Mouse (Mus musculus) stomach, embryonic 15.5 days (tissue): ENCODE data around the gene Sirt1. TPM values are rescaled to one million over a fixed set of nuclear protein-coding genes. Genes with fewer than 3 reads are reported as not detected.

ENCODE experiments used
- ATAC-seq: fragments of 200-750 bp; cut with Nextera tagmentation; 2 replicates; pipeline ENCODE4 v1.8.0; 2017; ENCODE audit warnings: low read depth, moderate number of reproducible peaks, moderate TSS enrichment; ENCODE audit not compliant: insufficient read depth, low FRiP score
- H3K27ac ChIP-seq: fragments of 300-500 bp; sonication (generic); 2 replicates; pipeline ENCODE4 v1.5.1; 2015; ENCODE audit warnings: mild to moderate bottlenecking, inconsistent platforms
- H3K27me3 ChIP-seq: fragments of 300-500 bp; sonication (generic); replicated peaks from 2 replicates; pipeline ENCODE4 v1.6.1; 2015; ENCODE audit warnings: inconsistent platforms
- H3K36me3 ChIP-seq: fragments of 300-500 bp; sonication (generic); 2 replicates; pipeline ENCODE4 v1.6.1; 2015; ENCODE audit warnings: inconsistent platforms
- H3K4me1 ChIP-seq: fragments of 300-500 bp; sonication (generic); 2 replicates; pipeline ENCODE4 v1.6.1; 2015; ENCODE audit warnings: inconsistent platforms
- H3K4me2 ChIP-seq: fragments of 300-500 bp; sonication (generic); 2 replicates; pipeline ENCODE4 v1.6.1; 2015; ENCODE audit warnings: mild to moderate bottlenecking, inconsistent platforms
- H3K4me3 ChIP-seq: fragments of 300-500 bp; sonication (generic); replicated peaks from 2 replicates; pipeline ENCODE4 v1.5.1; 2015; ENCODE audit warnings: inconsistent platforms
- H3K9ac ChIP-seq: fragments of 300-500 bp; sonication (generic); 2 replicates; pipeline ENCODE4 v1.6.1; 2015; ENCODE audit warnings: inconsistent platforms
- H3K9me3 ChIP-seq: fragments of 300-500 bp; sonication (generic); 2 replicates; pipeline ENCODE4 v1.6.1; 2016; ENCODE audit warnings: inconsistent platforms
- WGBS: fragments of 180-500 bp; shearing (Covaris S2); methylation state at CpG from one replicate; pipeline ENCODE4 v1.1.7; 2015; 5-methylcytosine and 5-hydroxymethylcytosine counted together
- polyA plus RNA-seq: library from polyadenylated mRNA; unstranded; fragments of >200 nt; fragmentation: Nextera tagmentation; extraction: Ambion mirVana; gene quantifications from 2 replicates; pipeline ENCODE4 v1.2.1, GENCODE M21; 2015

Gene Sirt1
- polyA plus RNA-seq, 1 experiment from 2014 or later, result 5.2 TPM

DNA sequence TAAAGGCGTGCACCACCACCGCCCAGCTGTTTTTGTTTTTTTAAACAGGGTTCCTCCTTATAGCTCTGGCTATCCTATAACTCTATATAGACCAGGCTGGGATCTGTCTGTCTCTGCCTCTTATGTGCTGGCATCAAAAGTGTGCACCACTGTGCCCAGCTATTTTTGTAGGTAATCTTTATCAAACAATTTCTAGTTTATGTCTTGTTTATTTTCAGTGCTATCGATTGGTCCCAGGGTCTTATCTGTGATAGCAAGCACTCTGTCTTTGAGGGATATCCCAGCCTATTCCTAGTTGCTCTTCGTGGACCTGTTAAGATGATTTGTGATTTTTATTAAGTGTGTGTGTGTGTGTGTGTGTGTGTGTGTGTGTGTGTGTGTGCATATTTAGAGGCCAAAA lies 99.1 kb downstream of the Sirt1 start:
- Histone ChIP-seq H3K4me1 (no peaks in the 10 kb centered on the region), H3K36me3 (peaks cover 15% of the 10 kb centered on the region), H3K9ac (no peak overlapping the region), H3K9me3 (no peaks in the 10 kb centered on the region), H3K27ac (no peak overlapping the region), H3K4me3 (no peak overlapping the region), H3K27me3 (no peaks in the 10 kb centered on the region), H3K4me2 (no peak overlapping the region)
- ATAC-seq, result no peak
- WGBS, result 80% methylated on average over 4 of the region's 4 CpGs

DNA sequence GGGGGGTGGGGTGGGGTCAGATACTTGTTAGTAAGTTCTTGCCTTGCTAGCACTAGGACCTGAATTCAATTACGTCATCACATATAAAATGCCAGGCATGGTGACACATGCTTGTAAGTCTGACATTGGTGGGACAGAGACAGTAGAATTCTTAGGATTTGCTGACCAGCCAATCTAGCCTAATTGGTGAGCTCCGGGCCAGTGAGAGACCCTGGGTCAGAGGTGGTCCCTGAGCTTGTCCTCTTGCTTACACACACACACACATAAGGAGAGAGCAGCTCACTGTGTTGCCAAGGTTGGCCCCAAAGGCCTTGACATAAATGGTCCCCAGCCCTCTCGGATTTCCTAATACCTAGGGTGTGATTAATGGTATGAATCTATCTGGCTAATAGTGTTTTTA lies 101.7 kb downstream of the Sirt1 start:
- Histone ChIP-seq H3K27me3 (no peaks in the 10 kb centered on the region), H3K9me3 (no peaks in the 10 kb centered on the region), H3K4me1 (no peaks in the 10 kb centered on the region), H3K4me2 (no peak overlapping the region), H3K4me3 (no peak overlapping the region), H3K9ac (no peak overlapping the region), H3K27ac (no peak overlapping the region), H3K36me3 (peaks cover 15% of the 10 kb centered on the region)
- 85% methylated on average over 3 of the region's 3 CpGs for WGBS
- no peak for ATAC-seq

DNA sequence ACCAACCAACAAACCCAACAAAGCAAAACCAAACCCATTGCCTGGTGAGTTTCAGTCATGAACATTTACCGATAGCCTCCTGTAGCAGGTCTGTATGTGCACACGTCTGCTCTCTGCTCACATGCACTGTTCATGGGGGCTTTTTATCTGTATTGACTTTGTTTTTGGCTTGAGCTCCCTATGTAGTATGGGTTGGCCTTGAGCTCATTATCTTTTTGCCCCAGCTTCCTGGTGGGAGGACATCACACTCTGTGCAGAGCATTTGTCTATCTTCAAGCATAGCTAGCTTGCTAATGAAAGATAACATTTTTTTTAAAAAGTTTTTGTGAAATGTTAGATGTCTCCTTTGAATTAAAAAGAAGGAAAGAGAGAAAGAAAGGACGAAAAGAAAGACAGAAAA lies 104.5 kb downstream of the Sirt1 start:
- Histone ChIP-seq H3K36me3 (peaks cover 11% of the 10 kb centered on the region; the same call in 1 of the 2 replicates), H3K9ac (no peak overlapping the region), H3K4me2 (no peak overlapping the region), H3K9me3 (no peaks in the 10 kb centered on the region), H3K27ac (no peak overlapping the region), H3K4me3 (no peak overlapping the region), H3K27me3 (no peaks in the 10 kb centered on the region), H3K4me1 (no peaks in the 10 kb centered on the region)
- ATAC-seq, result peak; percentile 92; the same call in 1 of the 2 replicates
- WGBS, result 86% methylated on average over 3 of the region's 3 CpGs

DNA sequence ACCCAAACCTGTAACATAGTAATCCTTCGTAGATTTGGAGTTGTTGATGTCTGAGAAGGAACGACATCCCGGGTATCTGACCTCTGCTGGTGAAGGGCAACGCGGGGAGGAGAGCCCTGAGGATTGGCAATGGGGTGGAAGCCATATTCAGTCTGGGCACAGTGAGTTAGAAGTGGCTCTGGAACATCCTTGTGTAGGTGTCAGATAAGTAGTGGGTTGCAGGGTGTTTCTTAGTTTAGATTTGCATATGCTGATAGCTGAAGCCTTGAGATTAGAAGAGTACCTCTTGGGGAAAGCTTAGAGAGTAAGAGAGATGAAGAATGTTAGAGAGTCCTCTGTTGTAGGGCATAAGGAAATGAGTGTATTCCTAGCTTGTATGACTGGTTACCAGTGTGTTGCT lies 108.6 kb downstream of the Sirt1 start:
- Histone ChIP-seq H3K4me3 (no peak overlapping the region), H3K27ac (no peak overlapping the region), H3K4me2 (no peak overlapping the region), H3K4me1 (no peaks in the 10 kb centered on the region), H3K9me3 (no peaks in the 10 kb centered on the region), H3K9ac (no peak overlapping the region), H3K27me3 (no peaks in the 10 kb centered on the region), H3K36me3 (no peaks in the 10 kb centered on the region; the same call in 1 of the 2 replicates)
- peak; percentile 82; the same call in 1 of the 2 replicates for ATAC-seq
- WGBS, result 85% methylated on average over 5 of the region's 5 CpGs

DNA sequence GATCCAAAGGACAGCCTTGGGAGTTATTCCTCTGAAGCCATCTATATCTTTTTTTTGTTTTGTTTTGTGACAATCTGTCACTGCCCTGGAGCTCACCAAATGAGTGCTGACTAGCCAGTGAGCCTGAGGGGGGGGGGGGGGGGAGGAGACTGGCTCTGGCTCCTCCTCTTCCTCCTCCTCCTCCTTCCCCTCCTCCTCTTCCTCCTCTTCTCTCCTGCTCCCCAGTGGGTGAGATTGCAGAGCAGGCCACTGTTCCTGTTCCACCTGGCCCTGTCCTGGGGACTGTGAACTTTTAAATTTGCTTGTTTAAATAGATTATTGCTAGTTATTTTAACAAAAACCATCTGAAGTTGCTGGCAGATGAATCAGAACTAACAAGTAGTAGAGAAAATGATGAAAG lies 109.1 kb downstream of the Sirt1 start:
- no peaks in the 10 kb centered on the region for H3K27me3 ChIP-seq
- no peak overlapping the region for H3K4me3 ChIP-seq
- H3K9ac ChIP-seq, result no peak overlapping the region
- peak; percentile 69 for ATAC-seq
- no peaks in the 10 kb centered on the region for H3K9me3 ChIP-seq
- H3K36me3 ChIP-seq, result no peaks in the 10 kb centered on the region; the same call in 1 of the 2 replicates
- H3K4me2 ChIP-seq, result no peak overlapping the region
- H3K4me1 ChIP-seq, result no peaks in the 10 kb centered on the region
- no peak overlapping the region for H3K27ac ChIP-seq

Other genes with a start within 250 kb of the Sirt1 start
- 0.06 TPM in 2 replicates for gene Mypn, start 177.8 kb downstream of the Sirt1 start, polyA plus RNA-seq
- 38.9 and 39.9 TPM in 2 replicates for gene Herc4, start 137.9 kb downstream of the Sirt1 start, polyA plus RNA-seq
- gene Dnajc12, start 739 bp upstream of the Sirt1 start, polyA plus RNA-seq, result 9.3 and 10.5 TPM in 2 replicates
- not detected in 2 replicates for gene Gm7075, start 40.1 kb upstream of the Sirt1 start, polyA plus RNA-seq
- gene Ctnna3, start 48.4 kb upstream of the Sirt1 start, polyA plus RNA-seq, result 0.54 and 0.58 TPM in 2 replicates